Mouse (Mus musculus) liver, embryonic 14.5 days (tissue): ENCODE data around the gene Tcea3.

Source experiments
- CTCF ChIP-seq: IDR thresholded peaks from 2 replicates; pipeline ENCODE4 v1.5.1; 2016; ENCODE audit warnings: antibody characterized with exemption, low read depth, control low read depth
- EP300 ChIP-seq: IDR thresholded peaks from 2 replicates; pipeline ENCODE4 v1.6.1; 2016; ENCODE audit warnings: antibody characterized with exemption, low read depth

- no peak; the same call in 1 of the 2 replicates for TF ChIP-seq CTCF
- TF ChIP-seq EP300: no peak; the same call in 1 of the 2 replicates
Observed at GRCm38 (mm10) chr4:136285348-136285810, 37.9 kb downstream of the Tcea3 start.
